Comparison of ENCODE assay signal across 9 mouse cellular contexts in the genomic region with DNA sequence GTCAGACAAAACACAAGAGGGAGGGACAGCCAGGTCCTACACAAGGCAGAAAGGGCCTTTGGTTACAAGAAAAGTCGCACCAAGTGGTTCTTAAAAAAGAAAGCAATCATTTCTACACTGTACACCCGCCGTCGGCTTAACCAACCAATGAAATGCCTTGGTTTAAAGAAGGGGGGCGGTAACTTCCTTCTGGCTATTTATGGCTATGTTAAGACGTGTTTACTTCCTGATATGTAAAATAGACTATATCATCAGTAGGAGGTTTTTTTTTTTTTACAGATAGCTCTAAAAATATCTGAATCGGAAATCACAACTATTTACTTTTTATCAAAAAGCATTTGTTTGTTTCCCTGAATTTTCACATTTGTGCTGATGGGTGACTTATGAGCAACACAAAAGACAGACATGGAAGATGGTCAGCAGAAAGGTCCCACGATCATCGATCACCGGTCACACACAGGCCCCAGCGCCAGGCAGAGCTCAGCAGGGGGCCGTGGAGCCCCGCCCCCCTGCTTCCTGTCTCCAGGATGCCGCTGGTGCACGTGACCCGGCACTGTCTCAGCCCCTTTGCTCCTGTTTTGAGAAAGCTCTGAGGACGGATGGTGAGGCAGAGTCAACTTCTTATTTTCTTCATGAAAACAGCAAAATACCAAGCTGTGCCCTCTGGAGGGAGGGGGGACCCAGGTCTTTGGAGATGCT. TPM values are rescaled to one million over a fixed set of nuclear protein-coding genes. Genes with fewer than 3 reads are reported as not detected.
DNase-seq lines count a peak whose midpoint lies in the region; ATAC-seq lines count a peak whose summit lies in the region.
"Had no signal": no experiment of that assay in that cellular context is flagged by ENCODE, and none has a peak within 500 bp of the region (broad histone marks: within the 10 kb centered on the region; RNA-seq: fewer than 3 reads in every experiment).

No protein-coding gene starts in this region.

- H3K27me3 ChIP-seq in hindbrain, embryonic 11.5 days (ENCODE audit: control insufficient read depth, insufficient read depth, low read length): no peaks in the 10 kb centered on the region
- H3K27me3 ChIP-seq in hindbrain, embryonic 16.5 days (replicated peaks; ENCODE audit: control insufficient read depth, insufficient read depth, low read length): no peaks in the 10 kb centered on the region
- no peaks in the 10 kb centered on the region for H3K27me3 ChIP-seq in embryonic facial prominence, embryonic 10.5 days (replicated peaks; ENCODE audit: low read depth, poor library complexity, severe bottlenecking)
- H3K27me3 ChIP-seq: neural tube, embryonic 13.5 days had no signal

- H3K27ac ChIP-seq in hindbrain, embryonic 11.5 days (ENCODE audit: low read depth, low read length): no peak overlapping the region
- H3K27ac ChIP-seq in hindbrain, embryonic 16.5 days (ENCODE audit: low read depth, low read length): no peak overlapping the region
- no peak overlapping the region for H3K27ac ChIP-seq in embryonic facial prominence, embryonic 10.5 days (replicated peaks)
- H3K27ac ChIP-seq: neural tube, embryonic 13.5 days had no signal

- no peak overlapping the region for H3K9ac ChIP-seq in hindbrain, embryonic 11.5 days (ENCODE audit: low read depth, low read length)
- H3K9ac ChIP-seq in hindbrain, embryonic 16.5 days (ENCODE audit: low read depth, low read length): no peak overlapping the region
- H3K9ac ChIP-seq: neural tube, embryonic 13.5 days had no signal

- no peak overlapping the region for H3K4me3 ChIP-seq in hindbrain, embryonic 11.5 days (ENCODE audit: low read depth, low read length)
- no peak overlapping the region for H3K4me3 ChIP-seq in hindbrain, embryonic 16.5 days (ENCODE audit: low read length)
- H3K4me3 ChIP-seq in embryonic facial prominence, embryonic 10.5 days: no peak overlapping the region
- H3K4me3 ChIP-seq: neural tube, embryonic 13.5 days had no signal

- 74% methylated on average over 17 of the region's 17 CpGs for WGBS in hindbrain, embryonic 11.5 days
- WGBS in hindbrain, embryonic 16.5 days: 82% methylated on average over 17 of the region's 17 CpGs
- 77% methylated on average over 17 of the region's 17 CpGs for WGBS in embryonic facial prominence, embryonic 10.5 days

- H3K9me3 ChIP-seq in hindbrain, embryonic 11.5 days (ENCODE audit: control insufficient read depth, low read length): no peaks in the 10 kb centered on the region
- no peaks in the 10 kb centered on the region for H3K9me3 ChIP-seq in hindbrain, embryonic 16.5 days (ENCODE audit: control insufficient read depth, low read length)
- H3K9me3 ChIP-seq in embryonic facial prominence, embryonic 10.5 days: 0 out of 2 replicates have a peak, but pooled peaks cover 6% of the 10 kb centered on the region
- H3K9me3 ChIP-seq: neural tube, embryonic 13.5 days had no signal

- peak; percentile 99 for ATAC-seq in activated CD4-positive, CD25-positive, alpha-beta regulatory T cell, adult 4 months
- ATAC-seq in hindbrain, embryonic 11.5 days (ENCODE audit: low FRiP score): no peak
- ATAC-seq in hindbrain, embryonic 16.5 days: no peak

- no peaks in the 10 kb centered on the region for H3K4me1 ChIP-seq in hindbrain, embryonic 11.5 days (replicated peaks; ENCODE audit: control insufficient read depth, insufficient read depth, low read length)
- no peaks in the 10 kb centered on the region for H3K4me1 ChIP-seq in hindbrain, embryonic 16.5 days (ENCODE audit: control insufficient read depth, insufficient read depth, low read depth, low read length)
- peaks cover 3% of the 10 kb centered on the region; the same call in 1 of the 2 replicates for H3K4me1 ChIP-seq in embryonic facial prominence, embryonic 10.5 days
- H3K4me1 ChIP-seq: neural tube, embryonic 13.5 days had no signal

- no peaks in the 10 kb centered on the region for H3K36me3 ChIP-seq in hindbrain, embryonic 11.5 days (ENCODE audit: control insufficient read depth, insufficient read depth, low read length)
- H3K36me3 ChIP-seq in hindbrain, embryonic 16.5 days (ENCODE audit: control insufficient read depth, insufficient read depth, low read length): peaks cover 12% of the 10 kb centered on the region
- no peaks in the 10 kb centered on the region for H3K36me3 ChIP-seq in embryonic facial prominence, embryonic 10.5 days (replicated peaks)

- peak; percentile 59 to 74 for DNase-seq in CD8-positive naive resting alpha-beta T cell, adult 2 months (ENCODE audit: low read depth in 2 of 2, low spot score in 2 of 2)
- DNase-seq in kidney, postnatal 10 days: peak; percentile 71
- DNase-seq in monocyte, adult 2 months (ENCODE audit: low read depth in 1 of 2, low spot score in 2 of 2): peak; percentile 23 to 58
- no peak for DNase-seq in hindbrain, embryonic 11.5 days (ENCODE audit: low spot score)
- DNase-seq in cerebellum, postnatal 4 days (ENCODE audit: low spot score in 2 of 2): no peak
- no peak for DNase-seq in embryonic facial prominence, embryonic 10.5 days (ENCODE audit: low spot score)

- H3K4me2 ChIP-seq in hindbrain, embryonic 11.5 days (replicated peaks; ENCODE audit: low read depth, low read length): no peak overlapping the region
- H3K4me2 ChIP-seq in hindbrain, embryonic 16.5 days (ENCODE audit: low read length): no peak overlapping the region
- H3K4me2 ChIP-seq: neural tube, embryonic 13.5 days had no signal

RNA-seq across cellular contexts. Expression of gene Znfx1, which starts 39.1 kb away (rescaled TPM):
- polyA plus RNA-seq in activated CD4-positive, CD25-positive, alpha-beta regulatory T cell, adult 4 months (2017; shearing (Covaris generic)): 10 to 100 TPM; 18.5 to 26.0 TPM
- polyA plus RNA-seq in hindbrain, embryonic 11.5 days (2014; fragmentation: Nextera tagmentation; extraction: Ambion mirVana): 4.9 and 6.5 TPM in 2 replicates
- polyA plus RNA-seq in hindbrain, embryonic 16.5 days (2015; fragmentation: Nextera tagmentation; extraction: Ambion mirVana): 6.8 and 7.6 TPM in 2 replicates
- polyA plus RNA-seq in embryonic facial prominence, embryonic 10.5 days (2016; fragmentation: Nextera tagmentation; extraction: Ambion mirVana): 6.4 and 7.0 TPM in 2 replicates

Comparison
In these comparisons a context has a peak if more than half of its experiments do, and no peak if none do; other contexts are left out.
1. DNase-seq: peak in CD8-positive naive resting alpha-beta T cell, adult 2 months (2 of 2), kidney, postnatal 10 days (single experiment) and monocyte, adult 2 months (2 of 2); none in hindbrain, embryonic 11.5 days (single experiment), cerebellum, postnatal 4 days (0 of 2) and embryonic facial prominence, embryonic 10.5 days (single experiment).